In the genomic region with DNA sequence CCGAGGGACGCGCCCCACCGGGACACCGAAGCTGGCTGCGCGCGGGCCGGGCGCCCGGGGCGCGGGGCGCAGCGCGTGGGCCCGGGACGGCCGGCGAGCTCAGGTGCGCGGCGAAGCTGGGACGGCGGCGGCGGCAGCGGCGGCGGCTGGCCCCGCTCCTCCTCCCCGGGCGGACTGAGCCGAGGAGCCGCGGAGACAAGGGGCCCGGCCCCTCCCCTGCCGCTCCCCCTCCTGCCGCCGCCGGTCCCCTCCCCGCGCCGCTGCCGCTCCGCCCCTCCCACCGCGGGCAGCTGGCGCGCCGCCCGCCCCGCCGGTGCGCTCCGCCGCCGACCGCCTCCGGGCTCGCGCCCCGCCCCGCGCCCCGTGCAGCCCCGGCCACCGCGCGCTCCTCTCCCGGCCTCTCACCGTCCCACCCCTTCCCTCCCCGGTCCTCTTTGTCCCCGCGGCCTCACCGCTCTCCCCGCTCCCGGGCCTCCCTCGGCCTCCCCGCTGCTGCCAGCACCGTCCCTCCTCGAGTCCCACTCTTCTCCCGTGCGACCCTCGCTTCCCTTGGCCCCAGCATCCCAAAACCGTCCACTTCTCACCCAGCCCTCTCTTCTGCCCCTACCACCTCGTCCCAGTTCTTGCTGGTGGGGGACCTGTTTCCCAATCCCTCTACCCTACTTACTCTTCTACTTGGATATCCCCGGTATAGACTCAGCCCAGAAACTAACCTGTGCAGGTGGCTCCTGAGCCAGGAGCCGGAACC, we compare ENCODE assay signal across 7 mouse cellular contexts. TPM values are rescaled to one million over a fixed set of nuclear protein-coding genes. Genes with fewer than 3 reads are reported as not detected.
DNase-seq lines count a peak whose midpoint lies in the region; ATAC-seq and TF ChIP-seq lines count a peak whose summit lies in the region.

A gene (minus strand): TSS at position 166 of the 748 bp plus-strand sequence.

- H3K4me3 ChIP-seq in forebrain, embryonic 16.5 days (replicated peaks; ENCODE audit: low read length): peak within 1 kb of the TSS; percentile 79
- peak within 1 kb of the TSS; percentile 79 for H3K4me3 ChIP-seq in hindbrain, postnatal 0 days (ENCODE audit: low read length)
- H3K4me3 ChIP-seq in limb, embryonic 11.5 days (ENCODE audit: low read depth, low read length): peak within 1 kb of the TSS; percentile 63
- peak within 1 kb of the TSS; percentile 92 for H3K4me3 ChIP-seq in midbrain, embryonic 10.5 days

- no peaks in the 10 kb centered on the region for H3K36me3 ChIP-seq in forebrain, embryonic 16.5 days (ENCODE audit: control insufficient read depth, insufficient read depth)
- H3K36me3 ChIP-seq in hindbrain, postnatal 0 days (ENCODE audit: insufficient read depth, low read length): no peaks in the 10 kb centered on the region
- no peaks in the 10 kb centered on the region for H3K36me3 ChIP-seq in limb, embryonic 11.5 days (ENCODE audit: control insufficient read depth, insufficient read depth, low read length)
- peaks cover 6% of the 10 kb centered on the region for H3K36me3 ChIP-seq in midbrain, embryonic 10.5 days

- no peak for TF ChIP-seq CTCF in hindbrain, postnatal 0 days (IDR thresholded peaks at IDR 0.05; ENCODE audit: low read depth)

- no peaks in the 10 kb centered on the region for H3K9me3 ChIP-seq in forebrain, embryonic 16.5 days (ENCODE audit: control insufficient read depth, low read length)
- H3K9me3 ChIP-seq in hindbrain, postnatal 0 days (ENCODE audit: low read length): no peaks in the 10 kb centered on the region
- no peaks in the 10 kb centered on the region for H3K9me3 ChIP-seq in limb, embryonic 11.5 days (ENCODE audit: control insufficient read depth, low read length)
- no peaks in the 10 kb centered on the region for H3K9me3 ChIP-seq in midbrain, embryonic 10.5 days (replicated peaks)

- peak; percentile 70 for ATAC-seq in forebrain, embryonic 16.5 days
- ATAC-seq in hindbrain, postnatal 0 days: peak; percentile 72
- peak; percentile 71 for ATAC-seq in limb, embryonic 11.5 days (ENCODE audit: insufficient number of reproducible peaks, low FRiP score, low TSS enrichment, low read depth)

- H3K4me1 ChIP-seq in forebrain, embryonic 16.5 days (replicated peaks; ENCODE audit: control insufficient read depth, insufficient read depth, low read length): peaks cover 32% of the 10 kb centered on the region
- H3K4me1 ChIP-seq in hindbrain, postnatal 0 days (ENCODE audit: insufficient read depth, low read length): no peaks in the 10 kb centered on the region
- H3K4me1 ChIP-seq in limb, embryonic 11.5 days (ENCODE audit: control insufficient read depth, insufficient read depth, low read length): peaks cover 3% of the 10 kb centered on the region; the same call in 1 of the 2 replicates
- H3K4me1 ChIP-seq in midbrain, embryonic 10.5 days: peaks cover 68% of the 10 kb centered on the region

- peak within 1 kb of the TSS; percentile 62 for H3K4me2 ChIP-seq in forebrain, embryonic 16.5 days (ENCODE audit: low read length)
- peak within 1 kb of the TSS; percentile 75 for H3K4me2 ChIP-seq in hindbrain, postnatal 0 days (ENCODE audit: low read depth, low read length)
- H3K4me2 ChIP-seq in limb, embryonic 11.5 days (ENCODE audit: low read depth, severe bottlenecking): peak within 1 kb of the TSS; percentile 83

- H3K27ac ChIP-seq in forebrain, embryonic 16.5 days (ENCODE audit: low read length): peak within 1 kb of the TSS; percentile 93
- peak within 1 kb of the TSS; percentile 92 for H3K27ac ChIP-seq in hindbrain, postnatal 0 days
- H3K27ac ChIP-seq in limb, embryonic 11.5 days (replicated peaks; ENCODE audit: low read depth, low read length): no peak within 1 kb of the TSS; the same call in 1 of the 2 replicates
- H3K27ac ChIP-seq in midbrain, embryonic 10.5 days (replicated peaks): peak within 1 kb of the TSS; percentile 100

- H3K27me3 ChIP-seq in forebrain, embryonic 16.5 days (replicated peaks; ENCODE audit: control insufficient read depth, insufficient read depth, low read length): no peaks in the 10 kb centered on the region
- no peaks in the 10 kb centered on the region for H3K27me3 ChIP-seq in hindbrain, postnatal 0 days (ENCODE audit: insufficient read depth, low read length)
- no peaks in the 10 kb centered on the region for H3K27me3 ChIP-seq in limb, embryonic 11.5 days (ENCODE audit: control insufficient read depth, insufficient read depth, low read length)
- H3K27me3 ChIP-seq in midbrain, embryonic 10.5 days (ENCODE audit: low read depth, poor library complexity, severe bottlenecking): peaks cover 21% of the 10 kb centered on the region

- peak; percentile 78 for DNase-seq in Muller cell, postnatal 12 days (ENCODE audit: inconsistent ontology term)
- peak; percentile 55 for DNase-seq in adrenal gland, adult 2 months
- DNase-seq in hindbrain, postnatal 0 days (ENCODE audit: low spot score): peak; percentile 67
- peak; percentile 64 for DNase-seq in limb, embryonic 11.5 days (ENCODE audit: low spot score)
- DNase-seq in midbrain, embryonic 10.5 days (ENCODE audit: low spot score): peak; percentile 75
- DNase-seq in testis, postnatal 14 days (ENCODE audit: low spot score): peak; percentile 17

- peak within 1 kb of the TSS; percentile 96 for H3K9ac ChIP-seq in forebrain, embryonic 16.5 days (replicated peaks; ENCODE audit: low read depth, low read length)
- peak within 1 kb of the TSS; percentile 90 for H3K9ac ChIP-seq in hindbrain, postnatal 0 days (replicated peaks; ENCODE audit: low read length)
- H3K9ac ChIP-seq in limb, embryonic 11.5 days (ENCODE audit: low read length): peak within 1 kb of the TSS; percentile 91

- WGBS in forebrain, embryonic 16.5 days: 3% methylated on average over 33 of the region's 89 CpGs
- WGBS in hindbrain, postnatal 0 days: under 1% methylated on average over 45 of the region's 89 CpGs
- WGBS in limb, embryonic 11.5 days: 2% methylated on average over 17 of the region's 89 CpGs
- WGBS in midbrain, embryonic 10.5 days: 2% methylated on average over 85 of the region's 89 CpGs

RNA-seq across cellular contexts. Expression of the gene that starts here (rescaled TPM):
- total RNA-seq in adrenal gland, adult 2 months (2021): 1 to 10 TPM; 2.9 to 3.5 TPM
- 3.9 and 4.1 TPM in 2 replicates for polyA plus RNA-seq in adrenal gland, adult 2 months (2012; rRNA removed)
- polyA plus RNA-seq in forebrain, embryonic 16.5 days (2015; fragmentation: Nextera tagmentation; extraction: Ambion mirVana): 16.7 and 21.2 TPM in 2 replicates
- total RNA-seq in hindbrain, postnatal 0 days (2014; rRNA removed): 31.4 and 33.1 TPM in 2 replicates
- polyA plus RNA-seq in hindbrain, postnatal 0 days (2015; fragmentation: Nextera tagmentation; extraction: Ambion mirVana): 21.2 and 22.2 TPM in 2 replicates
- 8.3 and 9.2 TPM in 2 replicates for polyA plus RNA-seq in limb, embryonic 11.5 days (2014; fragmentation: Nextera tagmentation; extraction: Ambion mirVana)
- polyA plus RNA-seq in midbrain, embryonic 10.5 days (2016; fragmentation: Nextera tagmentation; extraction: Ambion mirVana): 14.8 and 19.1 TPM in 2 replicates

Comparison
In these comparisons a context has a peak if more than half of its experiments do, and no peak if none do; other contexts are left out.
1. DNase-seq: peak in every context shown above with its lines; median percentile 78 in Muller cell, postnatal 12 days; 75 in midbrain, embryonic 10.5 days; 67 in hindbrain, postnatal 0 days; 64 in limb, embryonic 11.5 days; 55 in adrenal gland, adult 2 months; 17 in testis, postnatal 14 days.